Mouse (Mus musculus) cerebellum, postnatal 25 days (tissue): ENCODE results near the gene Fam219a.
A peak's percentile ranks its signal among the peaks of the same experiment; 100 is the strongest.

Experiments
- DNase-seq, 2 experiments: peaks; one replicate each; pipeline ENCODE4 v3.0.0; 2021; ENCODE audit warnings: mixed read lengths in 2 of 2

Gene Fam219a

GRCm38 (mm10) chr4:41569411-41569885 lies at the start of gene Fam219a, which contains the start of gene Dnaic1:
TSS of gene Fam219a (minus strand) at chr4:41569538.
TSS of gene Dnaic1 (plus strand) at chr4:41569775.
- DNase-seq: peak; percentile 97 to 99

GRCm38 (mm10) chr4:41615661-41616599 lies 46.6 kb upstream of the Fam219a start:
- peak; percentile 29 to 56 for DNase-seq

DNA sequence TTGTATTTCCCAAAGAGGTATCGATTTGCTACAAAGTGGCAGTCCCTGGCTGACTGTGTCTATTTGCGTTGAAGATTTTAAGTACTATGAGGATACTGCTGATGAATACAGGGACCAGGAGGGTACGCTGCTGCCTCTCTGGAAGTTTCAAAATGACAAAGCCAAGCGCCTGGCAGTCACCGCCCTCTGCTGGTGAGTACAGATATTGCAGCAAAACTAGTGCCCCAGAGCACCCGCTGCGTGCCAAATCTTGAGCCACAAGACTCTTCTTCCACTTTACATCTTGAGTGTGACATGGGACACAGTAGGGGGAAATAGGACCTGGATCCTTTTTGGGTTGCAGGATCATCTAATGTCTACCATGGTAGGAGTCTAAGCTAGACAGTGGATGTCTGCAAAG lies 44.8 kb upstream of the Fam219a start:
- DNase-seq: peak; percentile 86 to 92

- DNase-seq: peak in 1 of 2 experiments; percentile 14
Observed at GRCm38 (mm10) chr4:41612166-41612565, 42.8 kb upstream of the Fam219a start.

DNA sequence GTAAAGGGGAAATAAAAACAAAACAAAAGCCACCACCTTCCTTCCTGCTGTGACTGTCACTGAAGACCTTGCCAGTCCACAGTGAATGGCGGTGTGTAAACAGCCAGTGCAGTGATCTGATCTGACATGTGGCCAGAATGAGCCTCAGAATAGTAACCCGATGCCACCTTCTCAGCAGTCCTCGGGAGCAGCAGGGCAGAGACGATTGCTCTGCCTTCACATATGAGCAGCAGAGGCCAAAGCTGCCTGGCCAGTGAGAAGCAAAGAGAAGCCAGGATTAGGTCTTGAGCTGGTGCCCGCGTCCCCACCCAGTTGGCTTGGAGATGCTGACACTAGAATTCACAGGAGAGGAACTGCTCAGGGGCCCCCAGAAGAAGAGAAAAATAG lies 41.2 kb upstream of the Fam219a start:
- peak in 1 of 2 experiments; percentile 18 for DNase-seq

DNA sequence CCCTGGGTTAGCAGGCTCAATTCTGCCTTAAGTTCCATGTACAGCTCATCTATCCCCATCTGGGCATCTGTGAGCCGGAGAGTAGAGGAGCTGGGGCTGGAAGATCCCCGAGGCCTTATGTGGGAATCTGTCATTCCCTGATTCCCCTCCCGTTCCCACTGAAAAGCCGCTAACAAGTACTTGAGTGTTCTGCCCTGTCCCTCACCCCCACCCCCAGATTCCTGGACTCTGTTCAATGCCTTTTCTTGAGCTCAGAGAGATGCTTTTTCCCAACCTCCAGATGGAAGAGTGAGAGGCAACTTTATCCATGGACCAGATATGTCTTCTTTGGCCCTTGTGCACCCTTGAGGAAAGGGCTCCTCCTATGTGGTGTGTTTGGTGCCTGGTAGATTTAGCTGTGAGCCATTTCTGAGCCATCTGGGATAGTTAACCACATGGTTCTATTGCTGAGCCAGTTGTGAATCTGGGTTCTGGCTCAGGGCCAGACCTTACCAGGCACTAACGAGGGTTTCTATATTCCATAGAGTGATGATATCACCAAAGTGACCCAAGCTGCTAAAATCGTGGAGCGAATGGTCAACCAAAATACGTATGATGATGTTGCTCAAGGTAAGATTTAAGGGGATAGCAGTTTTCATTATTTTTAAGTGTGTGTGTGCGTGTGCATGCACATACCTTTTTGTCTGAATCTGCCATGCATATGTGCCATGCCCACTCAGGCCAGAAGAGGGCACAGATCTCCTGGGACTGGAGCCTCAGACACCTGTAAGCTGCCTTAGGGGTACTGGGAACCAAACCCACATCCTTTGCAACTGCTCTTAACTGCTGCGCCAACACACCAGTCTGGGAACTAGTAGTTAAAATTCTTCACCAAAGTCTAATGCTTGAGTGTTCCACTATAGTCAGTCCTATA lies 40.6 kb upstream of the Fam219a start:
- peak in 1 of 2 experiments; percentile 34 for DNase-seq

GRCm38 (mm10) chr4:41606784-41607183 lies 37.4 kb upstream of the Fam219a start:
- DNase-seq: no peak

DNA sequence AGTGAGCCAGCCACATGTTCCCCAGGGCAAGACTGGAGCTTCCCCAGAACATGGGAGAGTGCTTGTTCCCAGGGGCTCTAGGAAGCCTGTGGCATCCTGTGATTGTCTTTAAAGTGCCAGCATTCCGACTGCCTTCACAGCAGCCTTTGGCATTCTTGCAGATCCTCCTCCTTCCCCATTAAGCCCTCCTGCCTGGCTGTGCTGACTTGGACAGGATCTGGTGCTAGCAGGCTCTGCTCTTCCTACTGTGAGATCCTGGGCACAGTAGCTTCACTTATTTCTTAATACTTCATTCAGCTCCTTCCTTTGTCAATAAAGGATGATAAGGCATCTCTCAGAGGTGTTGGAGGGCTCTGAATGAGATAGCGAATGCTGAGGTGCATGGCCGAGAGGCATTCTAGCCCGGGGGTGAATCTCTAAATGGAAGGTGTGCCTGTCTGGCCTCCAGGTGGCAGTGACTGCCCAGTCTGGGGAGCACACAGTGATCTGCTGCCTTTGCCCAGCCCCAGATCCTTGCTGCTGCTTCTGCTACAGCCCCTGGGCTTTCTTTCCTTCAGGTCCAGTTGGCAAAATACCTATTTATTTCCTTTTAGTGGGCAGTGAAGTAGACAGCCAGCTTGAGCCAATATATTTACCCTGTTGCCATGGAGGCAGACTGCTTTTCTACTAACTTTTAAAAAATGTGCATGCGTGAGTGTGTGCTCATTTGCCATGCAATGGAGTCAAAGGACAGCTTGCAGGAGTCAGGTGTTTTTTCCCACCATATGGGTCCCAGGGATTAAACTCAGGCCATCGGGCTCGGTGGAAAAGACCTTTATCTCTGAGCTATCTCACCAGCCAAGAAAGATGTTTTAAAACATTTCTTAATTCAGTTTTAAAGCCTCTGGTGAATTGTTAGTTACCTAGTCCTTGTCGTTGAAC lies 35.4 kb upstream of the Fam219a start:
- DNase-seq: peak; percentile 81 to 86

DNA sequence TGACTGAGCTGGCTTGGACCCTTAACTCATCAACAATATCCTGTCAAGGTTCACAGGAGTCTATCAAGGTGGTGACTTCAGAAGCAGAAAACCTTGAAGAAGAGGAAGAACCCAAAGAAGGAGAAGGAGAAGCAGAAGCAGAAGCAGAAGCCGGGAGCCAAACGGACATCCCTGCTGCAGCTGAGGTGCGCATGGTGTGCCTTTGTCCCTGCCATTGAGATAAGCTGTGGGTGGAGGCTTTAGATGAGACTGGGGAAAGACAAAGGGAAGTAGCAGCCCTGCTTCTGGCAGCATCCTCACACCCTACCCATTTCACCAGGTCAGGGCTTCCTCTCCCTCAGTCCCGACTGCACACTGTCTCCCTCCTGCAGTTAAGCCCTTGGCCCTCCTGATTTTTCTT lies 33.5 kb upstream of the Fam219a start:
- no peak for DNase-seq

DNA sequence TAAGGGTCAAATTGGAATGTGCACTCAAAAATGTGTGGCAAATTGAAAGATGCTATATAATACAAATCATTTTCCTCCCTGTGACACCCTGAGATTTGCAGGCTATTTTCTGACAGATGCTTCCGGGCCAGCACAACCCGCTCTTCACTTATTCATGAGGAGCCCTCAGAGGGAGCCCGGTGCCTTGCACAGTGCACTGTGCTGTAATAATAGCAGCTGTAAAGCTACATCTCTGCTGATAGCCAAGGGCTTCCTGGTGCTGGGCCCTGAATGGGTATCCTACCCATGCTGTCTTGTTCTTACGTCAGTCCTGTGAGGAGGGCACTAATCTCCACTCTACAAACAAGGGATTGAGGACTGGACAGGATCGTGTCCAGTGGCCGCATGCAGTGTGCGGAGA lies 14.0 kb upstream of the Fam219a start:
- no peak for DNase-seq

GRCm38 (mm10) chr4:41575914-41576313 lies 6.6 kb upstream of the Fam219a start:
- no peak for DNase-seq

GRCm38 (mm10) chr4:41573492-41573891 lies 4.2 kb upstream of the Fam219a start:
- no peak for DNase-seq

GRCm38 (mm10) chr4:41571490-41571889 lies 2.2 kb upstream of the Fam219a start:
- DNase-seq: peak in 1 of 2 experiments; percentile 29

- peak; percentile 70 to 75 for DNase-seq
Observed at GRCm38 (mm10) chr4:41568682-41569410, 492 bp downstream of the Fam219a start.

- peak; percentile 79 to 85 for DNase-seq
Observed at GRCm38 (mm10) chr4:41568239-41568638, 1.1 kb downstream of the Fam219a start.

DNA sequence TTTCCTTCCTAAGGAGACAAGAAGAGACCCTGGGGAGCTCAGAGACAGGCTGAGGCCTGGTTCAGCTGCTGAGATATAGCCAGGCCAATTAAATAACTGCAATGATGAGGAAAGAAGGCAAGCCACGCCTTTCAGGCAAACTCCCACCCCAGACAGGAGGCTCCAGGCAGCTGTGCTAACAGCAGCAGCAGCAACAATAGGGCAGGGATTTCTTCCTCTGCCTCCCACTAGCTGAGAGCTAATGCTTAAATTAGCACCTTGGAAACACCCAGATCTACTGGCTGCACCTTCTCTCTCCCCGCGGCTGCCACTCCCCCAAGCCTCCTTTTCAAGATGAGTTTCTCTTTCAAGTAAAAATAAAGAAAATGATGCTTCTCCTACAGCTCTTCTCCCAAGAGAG lies 3.2 kb downstream of the Fam219a start:
- DNase-seq: no peak

DNA sequence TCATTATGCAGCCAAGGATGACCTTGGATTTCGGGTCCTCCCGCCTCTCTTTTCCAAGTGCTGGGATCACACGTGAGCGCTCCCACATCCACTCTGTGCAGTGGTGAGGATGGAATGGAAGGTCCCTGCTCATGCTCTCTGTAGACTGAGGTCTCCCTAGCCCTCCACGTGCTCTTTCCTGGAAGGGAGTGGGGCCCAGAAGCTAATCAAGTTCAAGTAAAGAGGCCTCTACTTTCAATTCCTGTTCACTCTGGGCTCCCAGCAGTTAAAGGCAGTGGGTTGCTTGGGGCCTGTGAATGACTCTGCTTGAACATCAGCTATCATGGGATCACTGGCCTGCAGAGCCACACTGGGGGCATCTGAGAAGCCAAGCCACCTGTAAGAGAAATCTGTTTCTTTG lies 6.0 kb downstream of the Fam219a start:
- DNase-seq: no peak

DNA sequence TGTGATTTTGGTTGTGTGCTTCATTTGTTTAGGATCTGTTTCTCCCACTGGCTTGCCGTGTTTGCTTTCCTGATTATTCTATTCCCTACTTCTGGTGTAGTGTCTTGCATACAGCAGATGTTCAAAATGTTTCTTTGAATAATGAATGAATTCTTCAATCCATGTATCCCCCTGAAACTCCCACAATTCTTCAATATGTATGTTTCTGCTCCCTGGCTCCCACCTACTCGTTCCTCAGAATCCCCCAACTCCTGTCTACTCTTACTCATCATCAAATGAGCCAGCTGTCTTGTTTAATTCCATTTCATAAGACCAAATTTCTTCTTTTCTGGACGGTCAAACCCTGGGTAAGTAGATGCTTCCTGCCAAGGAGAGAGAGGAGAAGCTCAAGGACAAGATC lies 12.2 kb downstream of the Fam219a start:
- no peak for DNase-seq

DNA sequence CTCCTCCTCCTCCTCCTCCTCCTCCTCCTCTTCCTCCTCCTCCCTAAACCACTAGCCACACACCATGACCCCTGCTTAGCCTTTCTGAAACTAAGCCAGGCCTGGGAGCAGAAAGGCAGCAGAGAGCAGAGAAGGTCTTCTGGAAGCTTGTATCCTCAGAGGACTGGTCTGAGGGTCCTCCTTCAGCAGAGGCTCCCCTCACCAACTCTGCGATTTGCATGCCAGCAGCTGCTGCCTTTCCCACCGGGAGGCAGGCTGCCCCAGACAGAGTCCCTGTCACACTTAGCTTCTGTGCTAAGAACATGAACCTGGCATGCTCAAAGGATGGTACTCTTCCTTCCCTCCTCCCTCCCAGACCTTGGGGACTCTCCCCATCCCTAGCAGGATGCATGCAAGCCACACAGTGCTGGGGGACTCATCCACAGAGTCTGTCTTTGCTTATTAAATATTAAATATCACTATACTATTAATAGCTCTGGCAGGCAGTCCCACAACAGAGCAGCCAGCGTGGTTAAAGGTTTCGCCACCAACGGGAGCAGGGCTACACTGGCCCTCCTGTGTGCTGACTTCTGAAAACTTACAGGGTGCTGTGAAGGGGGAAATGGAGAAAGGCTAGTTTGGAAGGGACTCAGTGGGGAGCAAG lies 12.9 kb downstream of the Fam219a start:
- no peak for DNase-seq

DNA sequence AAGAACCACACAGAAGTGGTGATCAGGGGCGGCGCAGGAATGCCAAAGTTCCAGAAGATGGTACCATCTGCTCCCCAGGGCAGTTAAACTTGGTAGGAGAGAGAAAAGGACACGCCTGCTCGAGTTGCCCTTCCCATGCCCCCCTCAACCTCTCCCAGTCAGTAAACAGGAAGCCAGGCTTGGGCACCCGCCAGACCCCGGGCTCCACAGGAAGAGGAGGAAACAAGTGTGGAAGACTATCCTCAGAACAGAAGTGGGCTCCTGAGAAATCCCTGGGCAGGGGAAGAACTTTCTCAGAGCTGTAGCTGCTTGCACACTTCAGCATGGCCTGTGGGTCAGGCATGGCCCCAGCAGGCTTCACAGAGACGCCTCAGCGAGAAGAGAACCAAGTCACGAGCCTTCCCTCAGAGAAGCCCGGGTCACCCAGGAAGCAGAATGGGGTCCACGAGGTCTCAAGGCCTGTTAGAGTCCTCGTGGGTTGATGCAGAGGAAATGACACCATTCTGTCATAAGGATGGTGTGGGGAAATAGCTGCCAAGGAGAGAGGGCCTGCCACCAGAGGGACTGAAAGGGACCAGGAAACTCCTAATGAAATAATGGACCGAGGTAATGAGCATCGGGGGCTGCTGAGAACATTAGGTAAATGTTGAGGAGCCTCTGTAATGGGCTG lies 14.2 kb downstream of the Fam219a start:
- peak; percentile 44 to 63 for DNase-seq
